Mouse (Mus musculus): ENCODE measurements around the gene Sacs. TPM values are rescaled to one million over a fixed set of nuclear protein-coding genes. Genes with fewer than 3 reads are reported as not detected.

Sacs gene
- polyA plus RNA-seq, 1 experiment from 2014 or later: 5.7 TPM

DNA sequence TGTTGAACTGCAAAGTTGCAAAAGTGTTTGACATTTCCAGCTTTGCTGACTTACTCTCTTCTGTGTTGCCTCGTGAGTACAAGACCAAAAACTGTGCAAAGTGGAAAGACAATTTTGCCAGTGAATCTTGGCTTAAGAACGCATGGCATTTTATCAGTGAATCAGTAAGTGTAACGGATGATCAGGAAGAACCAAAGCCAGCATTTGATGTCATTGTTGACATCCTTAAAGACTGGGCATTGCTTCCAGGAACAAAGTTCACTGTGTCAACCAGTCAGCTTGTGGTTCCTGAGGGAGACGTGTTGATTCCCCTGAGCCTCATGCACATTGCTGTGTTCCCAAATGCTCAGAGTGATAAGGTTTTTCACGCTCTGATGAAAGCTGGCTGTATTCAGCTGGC lies 71.9 kb downstream of the Sacs start:
- in situ Hi-C loops (cut with MboI; ENCODE audit: low pct_unique_long_range_greater_than_20kb): no loop called here
- DNase-seq (ENCODE audit: low read depth, low spot score): no peak

DNA sequence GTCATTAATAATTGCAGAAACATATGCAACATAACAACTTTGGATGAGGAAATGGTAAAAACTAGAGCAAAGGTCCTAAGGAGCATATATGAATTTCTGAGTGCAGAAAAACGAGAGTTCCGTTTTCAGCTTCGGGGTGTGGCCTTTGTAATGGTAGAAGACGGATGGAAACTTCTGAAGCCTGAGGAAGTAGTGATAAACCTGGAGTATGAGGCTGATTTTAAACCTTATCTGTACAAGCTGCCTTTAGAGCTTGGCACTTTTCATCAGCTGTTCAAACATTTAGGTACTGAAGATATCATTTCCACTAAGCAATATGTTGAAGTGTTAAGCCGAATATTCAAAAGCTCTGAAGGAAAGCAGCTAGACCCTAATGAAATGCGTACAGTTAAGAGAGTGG lies 73.5 kb downstream of the Sacs start:
- ChIA-PET POLR2A (no interaction called here), CTCF (no interaction called here)
- DNase-seq (ENCODE audit: low read depth, low spot score): no peak
- no peak for TF ChIP-seq CTCF (IDR thresholded peaks at IDR 0.05)
- in situ Hi-C loops (cut with MboI; ENCODE audit: low pct_unique_long_range_greater_than_20kb): no loop called here
- no peaks in the 10 kb centered on the region for H3K27me3 ChIP-seq
- ATAC-seq: no peak

More for the DNA sequence above, 71.9 kb downstream of the Sacs start:
- ATAC-seq: no peak
- POLR2A ChIA-PET: no interaction called here
- CTCF ChIA-PET: no interaction called here
- H3K27me3 ChIP-seq: no peaks in the 10 kb centered on the region
- TF ChIP-seq CTCF (IDR thresholded peaks at IDR 0.05): no peak

DNA sequence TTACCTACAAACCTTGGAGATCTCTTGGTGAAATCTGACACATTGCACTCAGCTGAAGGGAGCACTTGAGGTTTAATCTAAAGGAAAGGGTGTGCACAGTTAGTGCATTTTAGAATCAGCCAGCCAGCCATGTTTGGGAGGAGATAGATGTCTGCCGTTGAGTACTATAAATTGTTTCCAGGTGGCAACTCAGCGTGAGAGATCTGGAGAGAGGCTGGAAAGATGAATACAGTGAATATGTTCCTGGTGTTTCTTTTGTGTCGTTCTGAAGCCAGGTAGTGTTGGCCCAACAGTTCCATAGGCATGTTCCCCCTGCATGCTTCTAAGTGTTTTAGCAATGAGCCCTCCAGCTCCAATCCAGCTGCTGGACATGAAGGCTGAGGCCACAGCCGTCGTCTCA lies 82.9 kb downstream of the Sacs start:
- CTCF ChIA-PET: no interaction called here
- no peak for TF ChIP-seq CTCF (IDR thresholded peaks at IDR 0.05)
- in situ Hi-C loops (cut with MboI; ENCODE audit: low pct_unique_long_range_greater_than_20kb): no loop called here
- DNase-seq (ENCODE audit: low read depth, low spot score) (no peak), ATAC-seq (no peak)
- POLR2A ChIA-PET: interaction anchor here (0.6 kb wide), 1 partner anchor 133 kb away, joined by 3 read pairs; no protein-coding TSS in a partner anchor
- peaks cover 3% of the 10 kb centered on the region for H3K27me3 ChIP-seq

DNA sequence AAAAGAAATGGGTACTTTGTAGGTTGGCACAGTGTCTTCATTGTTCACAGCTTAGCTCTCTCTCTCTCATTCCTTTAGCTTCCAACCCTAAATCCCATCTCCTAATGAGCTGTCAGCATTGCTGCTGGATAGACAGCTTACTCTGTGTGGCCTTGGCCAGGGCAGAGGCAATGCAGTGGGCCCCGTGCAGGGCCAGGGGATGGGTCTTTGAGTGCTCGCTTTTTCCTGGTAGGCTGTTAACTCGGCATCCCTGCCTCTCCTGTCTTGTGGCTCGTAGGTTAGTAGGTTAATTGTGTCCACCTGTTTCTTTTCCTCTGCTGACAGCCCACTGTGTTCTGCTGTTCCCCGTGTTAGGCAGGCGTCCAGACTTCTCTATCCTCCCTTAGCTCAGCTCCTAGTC lies 84.2 kb downstream of the Sacs start:
- TF ChIP-seq CTCF (IDR thresholded peaks at IDR 0.05): no peak
- DNase-seq (ENCODE audit: low read depth, low spot score) (no peak), ATAC-seq (no peak)
- POLR2A ChIA-PET: no interaction called here
- CTCF ChIA-PET: no interaction called here
- in situ Hi-C loops (cut with MboI; ENCODE audit: low pct_unique_long_range_greater_than_20kb): no loop called here
- peaks cover 3% of the 10 kb centered on the region for H3K27me3 ChIP-seq

DNA sequence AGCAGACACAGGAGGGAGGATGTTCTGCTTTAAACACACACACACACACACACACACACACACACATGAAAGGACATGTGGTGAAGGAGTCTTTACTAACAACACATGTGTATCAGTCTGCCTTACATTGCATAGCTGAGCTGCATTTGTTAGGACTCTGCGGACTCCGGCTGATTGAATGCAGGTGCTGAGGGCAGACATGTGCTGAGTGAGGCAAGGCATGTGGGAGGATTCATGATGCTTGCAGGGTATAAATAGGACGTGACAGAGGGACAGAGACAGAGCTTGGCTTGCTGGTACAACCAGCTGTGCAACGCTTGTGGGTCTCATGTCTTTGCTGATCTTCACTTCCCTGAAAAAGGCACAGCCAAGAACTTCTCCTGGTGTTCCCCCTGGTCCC lies 85.5 kb downstream of the Sacs start:
- in situ Hi-C loops (cut with MboI; ENCODE audit: low pct_unique_long_range_greater_than_20kb): no loop called here
- ChIA-PET POLR2A (no interaction called here), CTCF (no interaction called here)
- H3K27me3 ChIP-seq: peaks cover 3% of the 10 kb centered on the region
- TF ChIP-seq CTCF (IDR thresholded peaks at IDR 0.05): no peak
- no peak for DNase-seq (ENCODE audit: low read depth, low spot score)
- ATAC-seq: no peak

DNA sequence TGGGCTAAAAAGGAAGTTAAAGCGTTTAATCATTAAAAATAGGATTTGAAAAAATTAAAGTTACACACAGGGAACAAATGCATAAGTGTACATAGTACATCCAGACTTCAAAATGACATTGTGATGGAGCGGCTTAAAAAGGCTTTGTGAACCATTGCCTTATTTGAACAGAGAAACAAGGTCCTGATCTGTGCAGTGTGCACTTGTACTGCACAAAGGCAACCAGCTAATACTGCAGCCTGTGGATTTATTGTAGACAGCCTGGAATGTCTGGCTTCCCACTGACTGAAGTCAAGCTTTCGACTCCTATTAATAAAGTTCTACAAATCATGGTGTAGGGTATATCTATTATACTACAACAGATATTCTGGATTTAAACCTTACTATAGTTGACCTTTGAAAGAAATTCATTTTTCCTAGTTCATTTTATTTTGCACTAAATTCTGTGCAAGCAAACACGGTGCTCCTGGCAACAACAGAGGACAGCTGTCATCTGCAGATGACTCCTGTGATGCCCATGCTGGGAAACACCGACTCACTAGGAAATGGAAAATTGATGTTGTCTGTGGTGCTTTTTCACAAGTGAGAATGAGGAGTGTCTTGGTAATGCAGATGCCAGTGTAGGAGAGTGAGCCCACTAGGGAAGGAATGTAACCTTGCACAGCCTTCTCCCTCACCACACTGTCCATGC lies 86.3 kb downstream of the Sacs start:
- in situ Hi-C loops (cut with MboI; ENCODE audit: low pct_unique_long_range_greater_than_20kb): no loop called here
- DNase-seq (ENCODE audit: low read depth, low spot score) (no peak), ATAC-seq (no peak)
- H3K27me3 ChIP-seq: peaks cover 5% of the 10 kb centered on the region
- CTCF ChIA-PET: no interaction called here
- POLR2A ChIA-PET: no interaction called here
- no peak for TF ChIP-seq CTCF (IDR thresholded peaks at IDR 0.05)

DNA sequence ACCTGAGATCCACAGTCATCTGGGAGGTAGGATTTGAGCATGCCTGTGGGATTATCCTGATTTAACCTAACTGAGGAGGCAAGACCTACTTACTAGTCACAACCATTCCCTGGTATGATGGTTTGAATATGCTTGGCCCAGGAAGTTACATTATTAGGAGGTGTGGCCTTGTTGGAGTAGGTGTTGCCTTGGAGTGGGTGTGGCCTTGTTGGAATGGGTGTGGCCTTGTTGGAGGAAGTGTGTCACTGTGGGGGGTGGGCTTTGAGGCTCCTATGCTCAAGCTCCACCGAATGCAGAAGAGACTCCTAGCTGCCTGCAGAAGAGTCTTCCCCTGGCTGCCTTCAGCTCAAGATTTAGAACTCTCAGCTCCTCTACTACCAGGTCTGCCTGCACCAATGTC lies 87.9 kb downstream of the Sacs start:
- in situ Hi-C loops (cut with MboI; ENCODE audit: low pct_unique_long_range_greater_than_20kb): no loop called here
- ChIA-PET POLR2A (no interaction called here), CTCF (interaction anchor here (0.9 kb wide), 1 partner anchor 16 kb away, joined by 3 read pairs; no protein-coding TSS in a partner anchor)
- no peak for TF ChIP-seq CTCF (IDR thresholded peaks at IDR 0.05)
- DNase-seq (ENCODE audit: low read depth, low spot score): no peak
- ATAC-seq: no peak
- peaks cover 9% of the 10 kb centered on the region for H3K27me3 ChIP-seq

DNA sequence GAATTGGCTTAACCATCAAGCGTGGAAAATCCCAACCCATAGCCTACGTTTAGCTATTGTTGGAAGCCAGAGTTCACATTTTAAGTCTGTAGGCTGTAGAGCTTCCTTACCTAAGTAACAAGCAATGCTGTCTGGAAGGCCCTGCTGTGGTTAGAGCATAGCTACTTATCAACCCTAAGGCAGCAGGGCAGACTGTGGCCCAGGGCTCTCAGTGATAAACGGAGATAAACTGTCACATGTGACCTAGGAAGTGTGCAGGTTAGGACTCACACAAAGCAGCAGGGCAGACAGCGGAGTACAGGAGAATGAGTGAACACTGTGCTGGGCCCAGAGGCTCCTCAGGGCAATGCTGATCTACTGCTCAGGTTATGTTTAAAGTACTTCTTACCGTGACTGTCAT lies 91.5 kb downstream of the Sacs start:
- peaks cover 6% of the 10 kb centered on the region for H3K27me3 ChIP-seq
- ChIA-PET CTCF (no interaction called here), POLR2A (no interaction called here)
- ATAC-seq (no peak), DNase-seq (ENCODE audit: low read depth, low spot score) (no peak)
- TF ChIP-seq CTCF (IDR thresholded peaks at IDR 0.05): no peak
- in situ Hi-C loops (cut with MboI; ENCODE audit: low pct_unique_long_range_greater_than_20kb): no loop called here

DNA sequence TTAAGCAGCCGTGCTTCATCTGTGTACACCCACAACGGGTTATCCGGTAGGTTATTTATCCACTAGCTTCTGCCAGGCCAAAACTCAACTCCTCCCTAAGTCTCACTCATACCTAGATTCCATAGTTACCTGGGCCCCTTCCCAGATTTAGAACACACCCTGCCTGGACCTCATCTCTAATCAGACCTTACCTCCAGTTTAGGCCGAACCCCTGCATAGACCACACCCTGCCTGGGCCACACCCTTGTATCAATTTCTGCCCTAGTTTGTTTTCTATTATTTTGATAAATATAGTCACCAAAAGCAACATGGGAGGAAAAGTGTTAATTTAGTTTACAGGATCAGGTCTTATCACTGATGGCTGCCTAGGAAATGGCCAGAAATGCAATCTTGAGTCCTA lies 91.9 kb downstream of the Sacs start:
- in situ Hi-C loops (cut with MboI; ENCODE audit: low pct_unique_long_range_greater_than_20kb): no loop called here
- CTCF ChIA-PET: interaction anchor here (1.0 kb wide), 1 partner anchor 64 kb away, joined by 4 read pairs; no protein-coding TSS in a partner anchor
- H3K27me3 ChIP-seq: peaks cover 6% of the 10 kb centered on the region
- ATAC-seq (no peak), DNase-seq (ENCODE audit: low read depth, low spot score) (no peak)
- POLR2A ChIA-PET: no interaction called here
- no peak for TF ChIP-seq CTCF (IDR thresholded peaks at IDR 0.05)

DNA sequence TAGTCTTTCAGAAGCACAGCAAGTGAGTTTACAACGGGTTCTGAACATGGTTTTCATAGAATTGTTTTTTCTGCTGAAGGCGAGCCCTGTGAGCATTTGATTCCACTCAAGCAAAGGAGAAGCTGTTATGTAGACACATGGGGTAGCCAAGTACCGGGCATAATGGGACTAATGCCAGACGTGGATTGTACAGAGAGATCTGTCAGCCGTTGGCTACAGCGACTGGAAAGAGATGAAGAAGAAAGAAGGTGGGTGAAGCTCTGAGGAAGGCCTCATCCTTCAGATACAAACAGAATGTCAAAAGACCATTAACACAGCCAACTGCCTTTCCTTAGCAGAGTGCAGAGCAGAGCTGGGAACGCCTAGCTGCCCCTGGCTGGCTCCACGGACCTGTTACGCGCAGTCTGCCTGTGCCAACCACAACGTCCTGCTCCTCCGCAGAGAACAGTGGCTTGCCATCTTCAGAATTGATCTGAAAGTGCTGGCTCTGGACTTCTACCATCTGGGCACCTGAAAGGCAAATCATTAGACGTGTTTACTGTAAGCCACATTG lies 93.8 kb downstream of the Sacs start:
- no peak for TF ChIP-seq CTCF (IDR thresholded peaks at IDR 0.05)
- ATAC-seq: no peak
- CTCF ChIA-PET: no interaction called here
- H3K27me3 ChIP-seq: peaks cover 6% of the 10 kb centered on the region
- POLR2A ChIA-PET: no interaction called here
- DNase-seq (ENCODE audit: low read depth, low spot score): no peak
- in situ Hi-C loops (cut with MboI; ENCODE audit: low pct_unique_long_range_greater_than_20kb): no loop called here

DNA sequence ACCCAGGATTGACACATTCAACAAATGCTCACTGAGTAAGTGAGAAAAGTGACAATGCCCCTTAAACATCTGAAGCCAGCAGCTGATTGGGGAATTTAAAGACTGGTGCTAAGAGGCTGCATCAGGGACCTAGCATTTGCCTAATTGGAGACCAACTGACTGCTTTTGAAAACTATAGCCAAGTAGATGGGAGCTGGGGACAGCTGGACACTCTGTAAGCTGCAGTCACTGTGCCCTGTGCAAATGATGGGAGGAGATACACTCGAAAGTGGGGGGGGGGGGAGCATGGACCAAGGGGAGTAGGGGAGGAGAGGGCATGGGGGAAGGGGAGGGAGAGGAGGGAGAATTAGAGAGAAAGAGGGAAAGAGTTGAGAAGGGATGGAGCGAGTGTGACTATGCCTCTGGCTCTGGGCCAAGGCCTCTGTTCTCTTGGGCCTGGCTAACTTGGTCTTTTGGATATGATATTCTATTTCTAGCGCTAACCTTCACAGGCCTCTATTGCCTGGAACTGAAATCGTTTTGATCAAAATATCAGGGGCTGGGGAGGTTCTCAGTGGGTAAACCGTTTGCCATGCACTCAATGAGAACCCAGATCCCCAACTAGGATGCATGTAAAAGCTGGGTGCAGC lies 97.7 kb downstream of the Sacs start:
- TF ChIP-seq CTCF (IDR thresholded peaks at IDR 0.05): no peak
- CTCF ChIA-PET: interaction anchor here (1.4 kb wide), 1 partner anchor 14 kb away, joined by 3 read pairs; no protein-coding TSS in a partner anchor
- ATAC-seq: no peak

More for the DNA sequence above, 97.7 kb downstream of the Sacs start:
- DNase-seq (ENCODE audit: low read depth, low spot score): no peak
- H3K27me3 ChIP-seq: no peaks in the 10 kb centered on the region
- POLR2A ChIA-PET: no interaction called here
- in situ Hi-C loops (cut with MboI; ENCODE audit: low pct_unique_long_range_greater_than_20kb): no loop called here

Data from Patski (cell line).